Mouse (Mus musculus) MEL (cell line): Measurements from ENCODE around the gene Igsf6. TPM values are rescaled to one million over a fixed set of nuclear protein-coding genes. Genes with fewer than 3 reads are reported as not detected.
A peak's percentile ranks its signal among the peaks of the same experiment; 100 is the strongest.

Experiments
- DNase-seq: peaks from one replicate; pipeline ENCODE4 v3.0.0; 2011; ENCODE audit warnings: low read depth, low spot score
- H3K27ac ChIP-seq: 2 replicates; pipeline ENCODE4 v1.5.1; 2012; ENCODE audit warnings: low read depth, mild to moderate bottlenecking, control low read depth, low read length, moderate library complexity; ENCODE audit not compliant: control insufficient read depth
- H3K27me3 ChIP-seq, 2 experiments: fragments of 150-350 bp in 1 of 2; sonication (generic) in 1 of 2; 2 replicates each; pipeline ENCODE4 v1.6.1; 2012; ENCODE audit warnings: low read length in 2 of 2, mild to moderate bottlenecking in 2 of 2, improper control_type of control experiment in 1 of 2, moderate library complexity in 1 of 2; ENCODE audit not compliant: insufficient read depth in 2 of 2, control insufficient read depth in 1 of 2
- H3K36me3 ChIP-seq, 2 experiments: 2 replicates each; pipeline ENCODE4 v1.6.1; 2012 to 2014; ENCODE audit warnings: low read length in 2 of 2, improper control_type of control experiment in 1 of 2, inconsistent platforms in 1 of 2, mild to moderate bottlenecking in 1 of 2; ENCODE audit not compliant: insufficient read depth in 2 of 2, control insufficient read depth in 1 of 2
- H3K4me1 ChIP-seq, 2 experiments: fragments of 150-350 bp in 1 of 2; sonication (generic) in 1 of 2; 2 replicates each; pipeline ENCODE4 v1.6.1; 2012; ENCODE audit warnings: low read length in 2 of 2, improper control_type of control experiment in 1 of 2, mild to moderate bottlenecking in 1 of 2; ENCODE audit not compliant: insufficient read depth in 2 of 2, control insufficient read depth in 1 of 2
- H3K4me3 ChIP-seq, 2 experiments: fragments of 150-350 bp in 1 of 2; sonication (generic) in 1 of 2; 2 replicates each; pipeline ENCODE4 v1.5.1; 2012; ENCODE audit warnings: low read depth in 2 of 2, low read length in 2 of 2, mild to moderate bottlenecking in 2 of 2, moderate library complexity in 2 of 2, control low read depth in 1 of 2, improper control_type of control experiment in 1 of 2; ENCODE audit not compliant: control insufficient read depth in 1 of 2, insufficient read depth in 1 of 2
- H3K79me2 ChIP-seq: 2 replicates; pipeline ENCODE4 v1.6.1; 2012; ENCODE audit warnings: mild to moderate bottlenecking, low read length, moderate library complexity; ENCODE audit not compliant: control insufficient read depth, poor library complexity, insufficient read depth
- H3K9ac ChIP-seq: 2 replicates; pipeline ENCODE4 v1.6.1; 2012; ENCODE audit warnings: low read depth, mild to moderate bottlenecking, control low read depth, low read length, moderate library complexity; ENCODE audit not compliant: control insufficient read depth, poor library complexity, severe bottlenecking
- H3K9me3 ChIP-seq: fragments of 150-350 bp; sonication (generic); replicated peaks from 2 replicates; pipeline ENCODE4 v1.6.1; 2012; ENCODE audit warnings: mild to moderate bottlenecking, low read length, improper control_type of control experiment, moderate library complexity; ENCODE audit not compliant: insufficient read depth
- BHLHE40 ChIP-seq: IDR thresholded peaks from 2 replicates; pipeline ENCODE4 v1.6.1; 2012; ENCODE audit warnings: low read depth, mild to moderate bottlenecking, inconsistent platforms, low read length, improper control_type of control experiment, borderline replicate concordance
- CHD1 ChIP-seq: IDR thresholded peaks from 2 replicates; pipeline ENCODE4 v1.6.1; 2012; ENCODE audit warnings: low read depth, mild to moderate bottlenecking, inconsistent platforms, low read length, improper control_type of control experiment
- CHD2 ChIP-seq: IDR thresholded peaks from 2 replicates; pipeline ENCODE4 v1.6.1; 2011; ENCODE audit warnings: low read length, improper control_type of control experiment
- CTCF ChIP-seq, 3 experiments: IDR thresholded peaks in 2 of 3; conservative IDR thresholded peaks in 1 of 3; 2 replicates each; pipeline ENCODE4 v1.5.1; 2011 to 2012; ENCODE audit warnings: low read length in 3 of 3, low read depth in 2 of 3, mild to moderate bottlenecking in 2 of 3, improper control_type of control experiment in 1 of 3, inconsistent platforms in 1 of 3, mixed read lengths in 1 of 3, moderate library complexity in 1 of 3; ENCODE audit not compliant: control insufficient read depth in 1 of 3, insufficient read depth in 1 of 3, poor library complexity in 1 of 3, severe bottlenecking in 1 of 3
- ELF1 ChIP-seq: IDR thresholded peaks from 2 replicates; pipeline ENCODE4 v1.6.1; 2014; ENCODE audit warnings: low read depth, mild to moderate bottlenecking, inconsistent platforms, low read length, improper control_type of control experiment, moderate library complexity
- EP300 ChIP-seq, 2 experiments: IDR thresholded peaks; 2 replicates each; pipeline ENCODE4 v1.6.1; 2011; ENCODE audit warnings: improper control_type of control experiment in 2 of 2, low read length in 2 of 2, low read depth in 1 of 2, mild to moderate bottlenecking in 1 of 2
- ETS1 ChIP-seq: IDR thresholded peaks from 2 replicates; pipeline ENCODE4 v1.6.1; 2012; ENCODE audit warnings: low read depth, mild to moderate bottlenecking, inconsistent platforms, low read length, improper control_type of control experiment, moderate library complexity
- GABPA ChIP-seq: IDR thresholded peaks from 2 replicates; pipeline ENCODE4 v1.6.1; 2012; ENCODE audit warnings: low read depth, mild to moderate bottlenecking, inconsistent platforms, low read length, improper control_type of control experiment, moderate library complexity
- GATA1 ChIP-seq: IDR thresholded peaks from 2 replicates; pipeline ENCODE4 v1.6.1; 2011; ENCODE audit warnings: low read depth, low read length, improper control_type of control experiment
- HCFC1 ChIP-seq: IDR thresholded peaks from 2 replicates; pipeline ENCODE4 v1.6.1; 2012; ENCODE audit warnings: low read depth, mild to moderate bottlenecking, inconsistent platforms, low read length, improper control_type of control experiment, moderate library complexity
- JUND ChIP-seq: IDR thresholded peaks from 2 replicates; pipeline ENCODE4 v1.6.1; 2011; ENCODE audit warnings: low read depth, mild to moderate bottlenecking, improper control_type of control experiment, low read length
- KAT2A ChIP-seq: conservative IDR thresholded peaks from 2 replicates; pipeline ENCODE4 v1.6.1; 2012; ENCODE audit warnings: low read depth, low read length, improper control_type of control experiment, inconsistent platforms
- MAFK ChIP-seq: IDR thresholded peaks from 2 replicates; pipeline ENCODE4 v1.6.1; 2011; ENCODE audit warnings: low read depth, mild to moderate bottlenecking, low read length, improper control_type of control experiment, borderline replicate concordance
- MAX ChIP-seq: IDR thresholded peaks from 2 replicates; pipeline ENCODE4 v1.6.1; 2011; ENCODE audit warnings: low read length, improper control_type of control experiment
- MAZ ChIP-seq: IDR thresholded peaks from 2 replicates; pipeline ENCODE4 v1.6.1; 2012; ENCODE audit warnings: low read depth, mild to moderate bottlenecking, inconsistent platforms, low read length, improper control_type of control experiment
- MEF2A ChIP-seq: IDR thresholded peaks from 2 replicates; pipeline ENCODE4 v1.6.1; 2014; ENCODE audit warnings: low read depth, mild to moderate bottlenecking, inconsistent platforms, low read length, improper control_type of control experiment; ENCODE audit not compliant: poor library complexity, insufficient replicate concordance, severe bottlenecking; ENCODE audit errors: extremely low read depth
- MXI1 ChIP-seq: IDR thresholded peaks from 2 replicates; pipeline ENCODE4 v1.6.1; 2011; ENCODE audit warnings: mild to moderate bottlenecking, low read depth, low read length, improper control_type of control experiment
- MYB ChIP-seq: IDR thresholded peaks from 2 replicates; pipeline ENCODE4 v1.6.1; 2011; ENCODE audit warnings: mild to moderate bottlenecking, low read depth, low read length, improper control_type of control experiment
- MYC ChIP-seq: IDR thresholded peaks from 2 replicates; pipeline ENCODE4 v1.6.1; 2011; ENCODE audit warnings: low read depth, mild to moderate bottlenecking, low read length, improper control_type of control experiment, moderate library complexity
- NELFE ChIP-seq: IDR thresholded peaks from 2 replicates; pipeline ENCODE4 v1.6.1; 2011; ENCODE audit warnings: low read depth, low read length, improper control_type of control experiment
- NRF1 ChIP-seq: IDR thresholded peaks from 2 replicates; pipeline ENCODE4 v1.6.1; 2014; ENCODE audit warnings: low read depth, mild to moderate bottlenecking, inconsistent platforms, low read length, improper control_type of control experiment, moderate library complexity; ENCODE audit not compliant: poor library complexity, insufficient read depth, severe bottlenecking
- POLR2AphosphoS2 ChIP-seq: IDR thresholded peaks from 2 replicates; pipeline ENCODE4 v1.6.1; 2011; ENCODE audit warnings: low read length, improper control_type of control experiment
- POLR2AphosphoS5 ChIP-seq: IDR thresholded peaks from 2 replicates; pipeline ENCODE4 v1.6.1; 2012; ENCODE audit warnings: low read depth, borderline replicate concordance, mild to moderate bottlenecking, inconsistent platforms, low read length, moderate library complexity, mixed read lengths
- RAD21 ChIP-seq: IDR thresholded peaks from 2 replicates; pipeline ENCODE4 v1.6.1; 2011; ENCODE audit warnings: mild to moderate bottlenecking, low read depth, low read length, improper control_type of control experiment
- RCOR1 ChIP-seq: IDR thresholded peaks from 2 replicates; pipeline ENCODE4 v1.6.1; 2012; ENCODE audit warnings: low read depth, mild to moderate bottlenecking, inconsistent platforms, low read length, improper control_type of control experiment
- SIN3A ChIP-seq: IDR thresholded peaks from 2 replicates; pipeline ENCODE4 v1.6.1; 2012; ENCODE audit warnings: low read length, improper control_type of control experiment, inconsistent platforms
- SMC3 ChIP-seq: IDR thresholded peaks from 2 replicates; pipeline ENCODE4 v1.6.1; 2011; ENCODE audit warnings: low read depth, low read length, improper control_type of control experiment
- TAL1 ChIP-seq: IDR thresholded peaks from 2 replicates; pipeline ENCODE4 v1.6.1; 2012; ENCODE audit warnings: mild to moderate bottlenecking, inconsistent platforms, low read length, moderate library complexity, mixed read lengths
- TBP ChIP-seq: IDR thresholded peaks from 2 replicates; pipeline ENCODE4 v1.8.0; 2011; ENCODE audit warnings: low read depth, low read length, improper control_type of control experiment
- TCF12 ChIP-seq: IDR thresholded peaks from 2 replicates; pipeline ENCODE4 v1.6.1; 2014; ENCODE audit warnings: low read depth, mild to moderate bottlenecking, inconsistent platforms, low read length, improper control_type of control experiment, moderate library complexity
- UBTF ChIP-seq: IDR thresholded peaks from 2 replicates; pipeline ENCODE4 v1.6.1; 2012; ENCODE audit warnings: low read depth, mild to moderate bottlenecking, inconsistent platforms, low read length, improper control_type of control experiment, moderate library complexity, borderline replicate concordance; ENCODE audit not compliant: insufficient read depth
- USF1 ChIP-seq: IDR thresholded peaks from 2 replicates; pipeline ENCODE4 v1.6.1; 2014; ENCODE audit warnings: low read depth, mild to moderate bottlenecking, inconsistent platforms, low read length, improper control_type of control experiment, moderate library complexity
- USF2 ChIP-seq, 2 experiments: IDR thresholded peaks; 2 replicates each; pipeline ENCODE4 v1.6.1; 2011 to 2012; ENCODE audit warnings: improper control_type of control experiment in 2 of 2, low read length in 2 of 2, borderline replicate concordance in 1 of 2, inconsistent platforms in 1 of 2, low read depth in 1 of 2, mild to moderate bottlenecking in 1 of 2; ENCODE audit not compliant: insufficient read depth in 1 of 2
- ZC3H11A ChIP-seq: IDR thresholded peaks from 2 replicates; pipeline ENCODE4 v1.6.1; 2012; ENCODE audit warnings: low read depth, mild to moderate bottlenecking, inconsistent platforms, low read length, improper control_type of control experiment
- polyA plus RNA-seq, 2 experiments: library from polyadenylated mRNA; stranded (reverse) in 1 of 2; unstranded in 1 of 2; fragments of >175 nt in 1 of 2; fragments of >200 nt in 1 of 2; gene quantifications; 2 replicates each; pipeline versions ENCODE4 v1.2.1 to v1.2.4; 2012; ENCODE audit warnings: low replicate concordance in 2 of 2, low read depth in 1 of 2; ENCODE audit not compliant: insufficient read length in 2 of 2, insufficient read depth in 1 of 2, missing spikeins in 1 of 2
- total RNA-seq: library from RNA; depleted of rRNA; stranded (reverse); fragments of 300-350 nt; gene quantifications from 2 replicates; pipeline ENCODE4 v1.2.3, GENCODE M21; 2012

The Igsf6 gene
- total and polyA plus RNA-seq, 3 experiments: 0.08 to 0.42 TPM; not detected in 1

DNA sequence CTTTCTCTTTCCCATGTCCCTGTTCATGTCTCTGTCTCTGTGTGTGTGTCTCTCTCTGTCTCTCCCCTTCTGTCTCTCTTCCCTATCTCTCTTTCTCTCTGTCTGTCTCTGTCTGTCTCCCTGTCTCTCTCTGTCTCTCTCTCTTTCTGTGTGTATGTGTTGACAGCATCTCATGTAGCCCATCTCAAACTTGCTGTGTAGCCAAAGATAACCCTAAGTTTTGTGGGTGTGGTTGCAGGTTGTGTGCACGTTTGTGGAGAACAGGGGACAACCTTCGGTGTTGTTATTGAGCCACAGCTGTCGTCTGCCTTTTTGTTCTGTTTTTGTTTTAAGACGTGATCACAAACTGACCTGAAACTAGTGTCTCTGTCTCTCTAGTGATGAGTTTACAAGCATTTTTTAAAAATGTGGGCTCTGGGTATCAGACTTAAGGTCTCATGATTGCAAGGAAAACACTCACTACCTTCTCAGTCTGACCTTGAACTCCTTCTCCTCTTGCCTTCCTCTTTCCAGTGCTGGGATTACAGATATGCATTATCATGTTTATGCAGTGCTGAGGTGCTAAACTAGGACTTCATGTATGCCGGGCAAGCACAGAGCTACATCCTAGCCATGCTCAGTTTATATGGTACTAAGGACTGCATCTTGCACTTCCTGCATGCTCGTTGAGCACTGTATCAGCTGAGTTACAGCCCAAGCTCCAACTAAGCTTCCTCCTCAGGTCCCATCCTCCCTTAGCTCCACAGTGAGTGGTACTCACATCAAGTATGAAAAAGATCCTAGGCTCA, 49.0 kb downstream of the Igsf6 start:
- Histone ChIP-seq H3K27me3 (no peaks in the 10 kb centered on the region), H3K9ac (no peak overlapping the region), H3K4me1 (peaks cover 8 to 19% of the 10 kb centered on the region in 2 experiments), H3K27ac (peak overlapping the region; percentile 35), H3K36me3 (peaks cover 0 to 27% of the 10 kb centered on the region in 2 experiments; a peak in 2 of 4 replicates)
- TF ChIP-seq HCFC1: 0 out of 2 replicates have a peak, but pooled peaks have one; percentile 41
- TF ChIP-seq GATA1: peak; percentile 92
- TF ChIP-seq USF1: no peak
- no peak for TF ChIP-seq MYB
- no peak for TF ChIP-seq MEF2A
- peak; percentile 86 to 88 for TF ChIP-seq EP300 (IDR thresholded peaks at IDR 0.05; ENCODE audit: low read depth in 1 of 2, low read length in 2 of 2)
- TF ChIP-seq RAD21: no peak
- no peak for TF ChIP-seq JUND
- 0 out of 2 replicates have a peak, but pooled peaks have one; percentile 3 for TF ChIP-seq MAZ
- TF ChIP-seq TBP: peak; percentile 62
- TF ChIP-seq ETS1: peak; percentile 66
- no peak for TF ChIP-seq BHLHE40
- no peak for TF ChIP-seq ZC3H11A
- 0 out of 2 replicates have a peak, but pooled peaks have one; percentile 36 for TF ChIP-seq MAX
- no peak for TF ChIP-seq CHD2
- TF ChIP-seq SMC3: no peak
- TF ChIP-seq UBTF: no peak
- no peak for TF ChIP-seq KAT2A
- TF ChIP-seq POLR2AphosphoS5: no peak
- 0 out of 2 replicates have a peak, but pooled peaks have one; percentile 51 for TF ChIP-seq ELF1
- TF ChIP-seq USF2 (IDR thresholded peaks at IDR 0.05; ENCODE audit: borderline replicate concordance in 1 of 2, insufficient read depth in 1 of 2, low read depth in 1 of 2, low read length in 2 of 2): no peak
- peak; percentile 64 for TF ChIP-seq MXI1
- TF ChIP-seq TAL1: peak; percentile 95
- no peak for TF ChIP-seq CHD1
- TF ChIP-seq TCF12: peak; percentile 89
- no peak for TF ChIP-seq POLR2AphosphoS2
- TF ChIP-seq MAFK: no peak; the same call in 1 of the 2 replicates
- TF ChIP-seq CTCF (IDR thresholded peaks at IDR 0.05 in 2 of 3, conservative IDR thresholded peaks at IDR 0.05 in 1 of 3; ENCODE audit: control insufficient read depth in 1 of 3, insufficient read depth in 1 of 3, low read depth in 2 of 3, low read length in 3 of 3, poor library complexity in 1 of 3, severe bottlenecking in 1 of 3): no peak
- peak; percentile 63; the same call in 1 of the 2 replicates for TF ChIP-seq SIN3A
- TF ChIP-seq NRF1: no peak
- TF ChIP-seq NELFE: no peak
- TF ChIP-seq RCOR1: peak; percentile 51; the same call in 1 of the 2 replicates
- no peak for TF ChIP-seq GABPA
- peak; percentile 71; the same call in 1 of the 2 replicates for TF ChIP-seq MYC
- TF ChIP-seq, all 39 proteins: peak for 14
- H3K4me3 ChIP-seq: no peak overlapping the region
- no peaks in the 10 kb centered on the region for H3K79me2 ChIP-seq
- peak; percentile 87 for DNase-seq
- no peaks in the 10 kb centered on the region for H3K9me3 ChIP-seq
